Mouse (Mus musculus) limb, embryonic 15.5 days (tissue): ENCODE measurements around the gene Kcnf1. TPM values are rescaled to one million over a fixed set of nuclear protein-coding genes. Genes with fewer than 3 reads are reported as not detected.
"Not testable (repeated sequence)": the region's sequence is repeated elsewhere in the genome, so short reads cannot be mapped to it uniquely, and the experiment has no call there.

Source experiments
- ATAC-seq: fragments of 200-750 bp; cut with Nextera tagmentation; 2 replicates; pipeline ENCODE4 v1.8.0; 2017; ENCODE audit warnings: low read depth, moderate TSS enrichment; ENCODE audit not compliant: insufficient number of reproducible peaks, low FRiP score, low TSS enrichment
- H3K27ac ChIP-seq: fragments of 300-500 bp; sonication (generic); 2 replicates; pipeline ENCODE4 v1.5.1; 2015; ENCODE audit warnings: moderate library complexity, mild to moderate bottlenecking, inconsistent platforms
- H3K27me3 ChIP-seq: fragments of 300-500 bp; sonication (generic); 2 replicates; pipeline ENCODE4 v1.6.1; 2015; ENCODE audit warnings: inconsistent platforms
- H3K36me3 ChIP-seq: fragments of 300-500 bp; sonication (generic); 2 replicates; pipeline ENCODE4 v1.6.1; 2015; ENCODE audit warnings: inconsistent platforms
- H3K4me1 ChIP-seq: fragments of 300-500 bp; sonication (generic); 2 replicates; pipeline ENCODE4 v1.6.1; 2015; ENCODE audit warnings: inconsistent platforms
- H3K4me2 ChIP-seq: fragments of 300-500 bp; sonication (generic); 2 replicates; pipeline ENCODE4 v1.6.1; 2015; ENCODE audit warnings: mild to moderate bottlenecking, inconsistent platforms
- H3K4me3 ChIP-seq: fragments of 300-500 bp; sonication (generic); 2 replicates; pipeline ENCODE4 v1.5.1; 2015; ENCODE audit warnings: mild to moderate bottlenecking, inconsistent platforms
- H3K9ac ChIP-seq: fragments of 300-500 bp; sonication (generic); 2 replicates; pipeline ENCODE4 v1.6.1; 2015; ENCODE audit warnings: inconsistent platforms
- H3K9me3 ChIP-seq: fragments of 300-500 bp; sonication (generic); 2 replicates; pipeline ENCODE4 v1.6.1; 2016; ENCODE audit warnings: inconsistent platforms
- WGBS: fragments of 180-500 bp; shearing (Covaris S2); methylation state at CpG from one replicate; pipeline ENCODE4 v1.1.7; 2015; 5-methylcytosine and 5-hydroxymethylcytosine counted together
- polyA plus RNA-seq: library from polyadenylated mRNA; unstranded; fragments of >200 nt; fragmentation: Nextera tagmentation; extraction: Ambion mirVana; gene quantifications from 2 replicates; pipeline ENCODE4 v1.2.1, GENCODE M21; 2015

Kcnf1 gene
- polyA plus RNA-seq, 1 experiment from 2014 or later = 0.76 TPM

DNA sequence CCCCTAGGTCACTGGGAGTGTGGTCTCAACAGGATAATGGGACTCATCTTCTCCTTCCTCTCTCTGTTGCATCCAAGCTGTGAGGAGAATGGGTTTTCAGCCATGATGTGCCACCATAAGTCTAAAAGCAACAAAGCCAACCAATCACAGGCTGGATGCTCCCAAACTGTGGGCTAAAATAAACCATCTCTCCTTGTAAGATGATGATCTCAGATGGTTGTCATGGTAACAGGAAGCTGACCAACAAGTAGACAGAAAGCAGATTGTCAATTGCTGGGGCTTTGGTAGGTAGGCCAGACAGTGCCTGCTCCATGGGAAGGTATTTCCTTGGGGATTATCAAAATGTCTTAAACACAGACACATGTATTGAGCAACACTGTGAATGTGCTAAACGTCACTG, 20.9 kb downstream of the Kcnf1 start:
- Histone ChIP-seq H3K27me3 (no peaks in the 10 kb centered on the region), H3K4me2 (no peak overlapping the region), H3K4me1 (no peaks in the 10 kb centered on the region), H3K4me3 (no peak overlapping the region), H3K36me3 (no peaks in the 10 kb centered on the region), H3K27ac (no peak overlapping the region), H3K9me3 (no peaks in the 10 kb centered on the region), H3K9ac (no peak overlapping the region)
- ATAC-seq = no peak
- 71% methylated on average over 1 of the region's 1 CpGs for WGBS

DNA sequence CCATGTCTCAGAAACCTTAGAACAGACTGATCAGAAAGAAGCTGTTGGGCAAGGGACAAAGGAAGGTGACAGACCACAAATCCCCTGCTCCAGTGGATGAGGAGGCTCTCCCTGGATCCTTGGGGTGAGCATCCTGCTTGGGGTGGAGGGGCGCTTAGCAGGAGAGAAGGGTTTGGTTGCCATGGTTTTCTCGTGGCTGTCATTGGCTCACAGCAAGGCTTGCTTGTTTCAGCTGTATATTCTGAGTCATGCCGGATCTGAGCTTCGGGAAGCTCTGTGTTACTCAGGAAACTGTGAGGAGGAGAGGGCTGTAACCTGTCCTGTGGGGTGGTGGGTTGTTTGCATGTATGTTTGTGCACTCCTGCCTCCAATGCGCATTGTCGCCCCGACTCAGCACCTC, 23.8 kb downstream of the Kcnf1 start:
- no peak for ATAC-seq
- 82% methylated on average over 7 of the region's 7 CpGs for WGBS
- Histone ChIP-seq H3K4me3 (no peak overlapping the region), H3K9me3 (no peaks in the 10 kb centered on the region), H3K9ac (no peak overlapping the region), H3K27ac (no peak overlapping the region), H3K4me1 (no peaks in the 10 kb centered on the region), H3K27me3 (no peaks in the 10 kb centered on the region), H3K36me3 (no peaks in the 10 kb centered on the region), H3K4me2 (no peak overlapping the region)

DNA sequence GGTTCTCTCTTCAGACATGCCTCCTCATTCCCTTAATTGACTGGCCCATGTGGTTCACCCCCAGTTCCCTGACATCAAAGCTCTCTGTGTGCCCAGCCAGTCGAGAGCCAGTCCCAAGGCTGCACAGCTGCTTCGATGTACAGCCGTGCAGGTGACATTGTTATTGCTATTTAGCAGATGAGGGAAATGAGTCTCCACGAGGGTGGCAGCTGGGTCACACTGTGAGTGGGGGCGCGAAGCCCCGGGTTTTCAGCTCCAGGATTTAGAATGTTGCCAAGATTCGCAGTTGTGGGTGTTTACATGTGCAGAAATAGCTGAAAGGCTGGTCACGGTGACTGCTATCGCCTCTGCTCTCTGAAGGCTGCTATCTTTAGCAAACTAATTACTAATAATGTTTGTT, 27.8 kb downstream of the Kcnf1 start:
- no peaks in the 10 kb centered on the region for H3K27me3 ChIP-seq
- H3K9ac ChIP-seq = no peak overlapping the region
- no peak overlapping the region for H3K27ac ChIP-seq
- H3K4me3 ChIP-seq = no peak overlapping the region
- no peaks in the 10 kb centered on the region for H3K4me1 ChIP-seq
- no peaks in the 10 kb centered on the region for H3K36me3 ChIP-seq
- no peak overlapping the region for H3K4me2 ChIP-seq
- no peak for ATAC-seq
- 42% methylated on average over 10 of the region's 10 CpGs for WGBS
- no peaks in the 10 kb centered on the region for H3K9me3 ChIP-seq

DNA sequence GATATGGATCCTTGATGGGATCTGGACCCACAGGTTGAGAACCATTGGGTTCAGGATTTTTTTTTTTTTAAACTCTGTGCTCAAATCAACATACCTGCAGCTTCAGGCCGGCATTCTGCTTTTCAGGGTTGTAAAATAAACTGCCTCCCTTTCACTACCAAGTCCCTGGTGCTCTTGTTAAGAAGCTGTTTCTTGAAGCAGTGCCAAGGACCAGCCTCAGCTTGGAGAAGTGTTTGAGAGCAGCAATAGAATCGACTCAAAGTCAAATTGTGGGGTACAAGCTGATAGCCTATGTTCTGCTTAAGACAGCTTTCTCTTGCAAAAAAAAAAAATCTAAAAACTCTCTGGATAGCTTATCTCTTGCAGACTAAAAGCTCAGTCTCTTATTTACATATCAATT, 34.9 kb downstream of the Kcnf1 start:
- H3K9me3 ChIP-seq = no peaks in the 10 kb centered on the region
- H3K4me2 ChIP-seq = no peak overlapping the region
- H3K27me3 ChIP-seq = no peaks in the 10 kb centered on the region
- no peak overlapping the region for H3K4me3 ChIP-seq
- ATAC-seq = no peak
- 0 out of 2 replicates have a peak, but pooled peaks cover 3% of the 10 kb centered on the region for H3K4me1 ChIP-seq
- no peak overlapping the region for H3K9ac ChIP-seq
- H3K36me3 ChIP-seq = no peaks in the 10 kb centered on the region
- WGBS = 11% methylated on average over 2 of the region's 2 CpGs
- H3K27ac ChIP-seq = no peak overlapping the region

DNA sequence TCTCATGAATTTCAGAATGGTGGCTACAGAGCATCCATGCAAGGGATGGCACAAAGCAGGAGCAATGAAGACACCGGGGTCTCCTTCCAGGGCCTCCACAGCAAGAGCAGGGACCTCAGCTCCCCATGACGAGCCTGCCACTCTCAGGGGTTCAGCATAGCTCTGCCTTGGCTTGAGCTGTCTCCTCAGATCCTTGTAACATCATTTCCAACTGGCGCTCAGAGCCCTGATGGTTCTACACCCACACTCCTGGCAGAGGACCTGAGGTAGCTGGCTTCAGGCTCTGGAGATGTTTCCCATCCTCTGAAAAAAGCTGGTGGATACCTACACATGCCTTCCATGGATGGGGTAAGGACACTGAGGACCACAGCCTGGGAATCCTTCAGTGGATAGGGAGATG, 36.3 kb downstream of the Kcnf1 start:
- WGBS = 81% methylated on average over 3 of the region's 3 CpGs
- no peak overlapping the region for H3K27ac ChIP-seq
- H3K4me2 ChIP-seq = no peak overlapping the region
- H3K27me3 ChIP-seq = no peaks in the 10 kb centered on the region
- H3K4me1 ChIP-seq = 0 out of 2 replicates have a peak, but pooled peaks cover 3% of the 10 kb centered on the region
- ATAC-seq = no peak
- no peak overlapping the region for H3K9ac ChIP-seq
- H3K9me3 ChIP-seq = no peaks in the 10 kb centered on the region
- H3K36me3 ChIP-seq = no peaks in the 10 kb centered on the region
- H3K4me3 ChIP-seq = no peak overlapping the region

DNA sequence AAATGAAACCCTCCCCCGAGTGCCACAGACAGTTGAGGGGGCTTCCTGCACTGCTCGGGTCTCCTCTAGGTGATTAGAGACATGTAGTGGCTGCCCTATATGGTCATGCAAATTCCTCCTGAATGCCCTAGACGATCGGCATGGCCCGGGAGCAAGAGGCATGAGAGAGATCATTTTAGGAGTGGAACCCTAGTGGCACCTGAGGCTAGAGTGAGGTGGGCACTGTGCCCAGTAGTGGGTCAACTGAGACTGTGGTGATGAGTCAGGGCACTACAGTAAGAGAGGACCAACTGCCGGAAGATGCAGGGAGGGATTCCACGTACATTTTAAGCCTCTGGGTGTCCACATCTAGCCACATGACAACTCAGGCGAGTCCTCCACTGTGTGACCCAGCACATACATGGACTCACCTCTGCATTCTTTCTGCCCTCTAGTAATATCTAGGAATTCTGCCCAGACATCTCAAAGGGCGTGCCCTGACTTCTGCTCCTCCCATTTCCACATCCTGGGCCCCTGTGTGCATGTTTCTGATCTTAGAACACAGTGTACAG, 42.1 kb downstream of the Kcnf1 start:
- no peaks in the 10 kb centered on the region for H3K36me3 ChIP-seq
- ATAC-seq = no peak
- H3K27me3 ChIP-seq = no peaks in the 10 kb centered on the region
- H3K4me3 ChIP-seq = no peak overlapping the region
- H3K27ac ChIP-seq = no peak overlapping the region
- H3K9me3 ChIP-seq = no peaks in the 10 kb centered on the region
- no peak overlapping the region for H3K4me2 ChIP-seq
- H3K4me1 ChIP-seq = no peaks in the 10 kb centered on the region
- H3K9ac ChIP-seq = no peak overlapping the region
- WGBS = 81% methylated on average over 9 of the region's 9 CpGs

DNA sequence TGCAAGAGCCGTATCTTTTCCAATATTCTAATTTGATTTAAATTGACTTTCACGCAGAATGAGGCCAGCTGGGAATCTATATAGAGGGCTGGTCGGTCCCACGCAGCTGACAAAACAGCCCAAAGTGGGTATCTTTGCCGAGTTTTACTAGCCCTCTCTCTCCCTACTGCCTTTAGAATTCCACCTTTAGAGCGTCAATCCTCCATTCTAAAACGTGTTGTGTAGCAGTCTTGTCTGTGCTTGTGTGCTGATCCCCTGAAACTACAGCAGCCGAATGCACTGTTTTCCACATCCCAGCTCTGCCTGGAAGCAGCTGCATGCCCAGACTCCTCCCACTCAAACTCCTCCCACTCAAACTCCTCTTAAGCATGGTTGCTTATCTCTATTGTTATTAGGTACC, 44.4 kb downstream of the Kcnf1 start:
- no peak overlapping the region for H3K27ac ChIP-seq
- no peaks in the 10 kb centered on the region for H3K27me3 ChIP-seq
- no peak overlapping the region for H3K9ac ChIP-seq
- no peaks in the 10 kb centered on the region for H3K9me3 ChIP-seq
- no peaks in the 10 kb centered on the region for H3K36me3 ChIP-seq
- H3K4me2 ChIP-seq = no peak overlapping the region
- no peak for ATAC-seq
- no peak overlapping the region for H3K4me3 ChIP-seq
- WGBS = 63% methylated on average over 8 of the region's 8 CpGs
- H3K4me1 ChIP-seq = no peaks in the 10 kb centered on the region

DNA sequence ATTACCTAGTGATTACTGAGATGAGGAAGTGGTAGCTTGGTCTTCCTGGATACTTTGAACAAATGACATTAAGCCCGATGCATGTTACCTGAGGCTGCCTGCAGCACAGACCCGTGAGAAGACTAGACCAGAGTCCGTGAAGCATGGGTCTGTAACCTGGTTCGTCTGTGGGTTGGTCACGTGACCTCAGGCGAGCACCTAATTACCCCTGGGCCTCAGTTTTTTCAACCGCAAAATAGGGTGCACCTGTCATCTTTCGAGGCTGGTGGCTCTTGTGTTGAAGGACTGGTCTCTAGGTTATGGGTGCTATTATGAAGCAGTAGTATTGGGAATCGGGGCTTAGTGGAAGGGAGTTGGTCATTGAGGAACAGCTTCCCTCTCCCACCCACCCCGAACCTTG, 45.1 kb downstream of the Kcnf1 start:
- Histone ChIP-seq H3K9ac (no peak overlapping the region), H3K4me1 (no peaks in the 10 kb centered on the region), H3K27ac (no peak overlapping the region), H3K27me3 (no peaks in the 10 kb centered on the region), H3K4me3 (no peak overlapping the region), H3K9me3 (no peaks in the 10 kb centered on the region), H3K4me2 (no peak overlapping the region), H3K36me3 (no peaks in the 10 kb centered on the region)
- WGBS = 90% methylated on average over 10 of the region's 10 CpGs
- no peak for ATAC-seq

DNA sequence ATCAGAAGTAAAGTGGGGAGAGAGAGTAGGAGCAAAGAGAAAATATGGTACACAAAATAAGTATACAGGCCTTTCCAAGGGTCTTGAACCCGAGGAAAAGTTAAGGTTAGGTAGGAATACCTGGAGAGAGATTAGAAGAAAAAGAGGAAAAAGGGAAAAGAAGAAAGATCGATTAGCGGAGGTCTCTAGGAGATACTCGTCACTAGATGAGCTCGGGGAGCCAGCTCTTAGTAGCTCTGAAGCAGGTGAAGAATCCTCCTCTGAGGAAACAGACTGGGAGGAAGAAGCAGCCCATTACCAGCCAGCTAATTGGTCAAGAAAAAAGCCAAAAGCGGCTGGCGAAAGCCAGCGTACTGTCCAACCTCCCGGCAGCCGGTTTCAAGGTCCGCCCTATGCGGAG, 53.8 kb downstream of the Kcnf1 start:
- not testable (repeated sequence) for H3K36me3 ChIP-seq, H3K9ac ChIP-seq, H3K9me3 ChIP-seq, H3K4me3 ChIP-seq, H3K4me2 ChIP-seq, H3K27me3 ChIP-seq, H3K4me1 ChIP-seq, H3K27ac ChIP-seq, ATAC-seq
- WGBS = 98% methylated on average over 8 of the region's 12 CpGs

Other genes with a start within 250 kb of the Kcnf1 start
- gene Pqlc3, start 176.5 kb downstream of the Kcnf1 start, polyA plus RNA-seq = 16.9 and 17.5 TPM in 2 replicates
- gene 2410004P03Rik, start 165.2 kb downstream of the Kcnf1 start, polyA plus RNA-seq = 0.65 and 0.77 TPM in 2 replicates
- gene Pdia6, start 89.7 kb upstream of the Kcnf1 start, polyA plus RNA-seq = 644 and 669 TPM in 2 replicates
- gene Atp6v1c2, start 152.5 kb upstream of the Kcnf1 start, polyA plus RNA-seq = 0.63 and 2.2 TPM in 2 replicates
- 20.1 and 21.3 TPM in 2 replicates for gene Nol10, start 171.6 kb upstream of the Kcnf1 start, polyA plus RNA-seq